Mouse (Mus musculus): ENCODE data around the gene Sh3pxd2a. TPM values are rescaled to one million over a fixed set of nuclear protein-coding genes. Genes with fewer than 3 reads are reported as not detected.
"Not testable (repeated sequence)": the region's sequence is repeated elsewhere in the genome, so short reads cannot be mapped to it uniquely, and the experiment has no call there.

Sh3pxd2a gene
- total RNA-seq, 1 experiment from 2014 or later: 2.1 TPM

DNA sequence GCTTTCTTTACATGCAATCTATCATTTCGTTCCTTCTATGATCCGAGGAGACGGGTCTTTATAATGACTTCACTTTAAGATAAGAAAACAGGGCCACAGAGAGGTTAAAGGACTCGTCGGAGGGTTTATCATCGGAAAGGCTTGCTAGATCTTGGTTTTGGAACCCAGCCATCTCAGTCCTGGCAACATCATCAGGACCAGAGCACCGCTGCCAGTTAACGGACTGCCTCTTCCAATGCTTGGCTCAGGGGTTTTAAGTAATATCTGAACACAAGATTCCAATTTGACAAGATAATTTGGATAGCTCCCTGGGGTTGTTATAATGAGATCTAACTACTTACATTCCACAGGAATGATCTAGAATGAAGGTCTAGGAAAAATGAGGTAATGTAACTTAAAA, 45.0 kb downstream of the Sh3pxd2a start:
- ATAC-seq (replicated peaks; ENCODE audit: low read depth, poor library complexity, severe bottlenecking): no peak

DNA sequence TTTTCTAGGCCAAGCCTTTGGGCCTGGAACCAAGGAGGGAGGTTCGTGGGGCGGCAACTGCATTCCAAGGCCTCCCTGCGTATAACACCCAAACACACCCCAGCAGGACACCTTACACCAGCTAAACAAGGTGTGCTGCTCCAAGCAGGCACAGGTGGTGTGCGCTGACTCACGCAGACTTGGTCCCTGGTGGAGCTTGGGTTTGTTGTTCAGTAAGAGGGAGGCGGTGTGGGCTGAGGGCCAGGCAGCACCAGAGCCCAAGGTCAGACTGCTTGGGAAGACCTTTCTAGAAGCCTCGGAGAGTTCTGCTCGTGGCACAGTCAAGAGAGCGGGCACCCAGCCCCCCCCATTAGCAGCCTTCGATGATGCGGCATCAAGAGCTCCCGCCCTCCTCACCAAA, 48.0 kb downstream of the Sh3pxd2a start:
- no peak for ATAC-seq (replicated peaks; ENCODE audit: low read depth, poor library complexity, severe bottlenecking)

DNA sequence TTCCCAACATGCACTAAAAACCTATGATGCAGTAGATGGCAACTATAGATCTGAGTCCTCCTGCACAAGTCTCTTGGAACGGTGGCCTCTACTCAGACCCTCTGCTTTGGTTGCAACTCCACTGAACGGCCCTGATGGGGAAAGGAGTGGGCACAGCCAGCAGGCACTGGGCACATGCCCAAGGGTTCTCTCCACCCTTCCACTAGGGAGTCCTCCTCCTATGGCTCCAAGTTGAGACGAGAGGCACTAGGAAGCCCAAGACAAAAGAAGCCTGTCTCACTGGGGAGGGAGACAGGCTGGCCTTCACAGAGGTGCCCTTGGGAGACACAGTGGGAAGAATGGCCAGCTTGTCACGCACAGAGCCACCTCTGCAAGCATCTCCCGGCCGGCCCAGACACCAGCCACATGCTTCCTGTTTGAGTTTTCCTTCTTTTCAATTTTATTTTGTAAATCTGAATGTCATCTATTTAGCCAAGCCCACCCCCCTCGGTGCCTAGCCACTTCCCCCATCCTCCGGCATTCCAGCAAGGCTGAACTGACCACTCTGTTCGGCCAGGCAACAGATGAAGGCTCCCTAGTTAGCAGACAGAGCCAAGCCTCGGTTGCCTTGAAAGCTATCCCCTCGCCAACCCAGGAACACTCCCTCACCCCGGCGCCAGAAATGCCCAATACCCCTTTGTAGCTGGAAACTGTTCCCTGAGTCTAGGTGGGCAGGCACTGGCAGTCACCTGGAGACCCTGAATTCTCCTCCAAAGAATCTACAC, 49.9 kb downstream of the Sh3pxd2a start:
- no peak for ATAC-seq (replicated peaks; ENCODE audit: low read depth, poor library complexity, severe bottlenecking)

DNA sequence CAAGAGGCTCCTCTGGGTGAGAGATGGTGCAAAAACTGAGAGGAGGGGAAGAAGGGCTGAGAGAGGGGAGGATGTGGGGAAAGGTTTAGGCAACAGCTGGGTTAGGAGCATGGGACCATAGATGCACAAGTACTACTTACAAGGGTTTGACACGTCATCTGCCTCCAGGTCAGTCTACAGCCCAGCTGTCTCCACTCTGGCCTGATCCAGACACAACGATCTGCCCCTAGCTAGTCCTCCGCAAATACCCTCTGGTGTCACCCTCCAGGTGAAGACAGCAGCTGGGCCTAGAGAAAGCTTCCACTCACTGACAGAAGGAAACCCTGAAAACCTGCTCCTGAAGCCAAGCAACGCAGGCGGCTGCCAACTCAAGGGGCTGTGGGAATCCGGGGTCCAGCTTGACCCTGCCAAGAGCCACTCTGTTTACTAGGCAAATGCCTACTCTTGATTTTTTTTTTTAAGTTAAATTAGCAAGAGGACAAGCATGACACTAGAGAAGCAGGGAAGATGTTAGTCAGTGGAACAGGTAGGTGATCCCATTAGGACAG, 50.7 kb downstream of the Sh3pxd2a start:
- no peak for ATAC-seq (replicated peaks; ENCODE audit: low read depth, poor library complexity, severe bottlenecking)

DNA sequence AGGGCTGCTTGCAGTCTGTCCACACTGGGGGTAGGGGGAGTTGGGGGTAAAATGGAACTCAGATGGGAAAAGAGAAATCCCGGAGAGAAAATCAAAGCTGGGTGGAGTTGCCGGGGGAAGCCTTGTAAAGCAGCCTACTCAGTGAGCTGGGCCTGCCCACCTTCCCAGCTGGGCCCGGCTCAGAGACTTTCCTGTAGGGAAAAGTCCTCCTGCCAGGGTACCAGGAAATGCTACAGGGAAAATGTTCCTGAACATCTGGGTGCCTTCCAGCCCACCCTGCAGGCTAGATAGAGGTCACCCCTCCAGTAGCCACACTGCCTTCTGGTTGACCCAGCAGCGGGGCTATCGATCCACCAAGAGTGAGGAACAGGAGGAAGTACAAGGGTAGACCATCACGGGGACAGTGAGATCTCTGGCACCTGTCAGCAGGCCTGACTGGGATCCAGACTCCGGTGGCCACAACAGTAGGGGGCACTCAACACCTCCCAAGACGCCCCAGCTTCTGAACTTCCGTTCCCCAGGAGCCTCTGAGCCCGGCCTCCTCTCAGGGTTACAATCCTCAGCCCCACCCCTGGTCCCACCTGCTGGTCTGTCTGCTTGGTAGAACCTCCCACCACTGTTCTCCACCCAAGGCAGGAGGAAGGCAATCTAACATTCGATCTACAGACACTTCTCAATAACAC, 51.5 kb downstream of the Sh3pxd2a start:
- no peak for ATAC-seq (replicated peaks; ENCODE audit: low read depth, poor library complexity, severe bottlenecking)

DNA sequence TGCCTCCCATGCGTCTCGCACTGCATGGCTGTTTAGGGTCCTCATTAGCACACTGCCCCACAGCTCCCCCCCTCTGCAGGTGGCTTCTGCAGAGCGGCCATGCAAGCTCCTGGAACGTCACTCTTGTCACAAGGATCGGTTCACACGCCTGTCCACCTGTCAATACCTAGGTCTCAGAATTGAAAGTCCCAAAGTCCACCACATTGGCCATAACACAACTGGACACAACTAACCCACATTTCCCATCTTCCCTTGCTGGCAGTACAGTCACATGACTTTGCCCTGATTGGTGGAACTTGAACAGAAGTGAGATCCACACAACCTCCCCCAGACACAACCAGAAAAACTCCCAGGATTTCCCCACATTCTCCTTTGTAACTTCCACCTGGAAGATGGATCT, 53.9 kb downstream of the Sh3pxd2a start:
- ATAC-seq (replicated peaks; ENCODE audit: low read depth, poor library complexity, severe bottlenecking): no peak

DNA sequence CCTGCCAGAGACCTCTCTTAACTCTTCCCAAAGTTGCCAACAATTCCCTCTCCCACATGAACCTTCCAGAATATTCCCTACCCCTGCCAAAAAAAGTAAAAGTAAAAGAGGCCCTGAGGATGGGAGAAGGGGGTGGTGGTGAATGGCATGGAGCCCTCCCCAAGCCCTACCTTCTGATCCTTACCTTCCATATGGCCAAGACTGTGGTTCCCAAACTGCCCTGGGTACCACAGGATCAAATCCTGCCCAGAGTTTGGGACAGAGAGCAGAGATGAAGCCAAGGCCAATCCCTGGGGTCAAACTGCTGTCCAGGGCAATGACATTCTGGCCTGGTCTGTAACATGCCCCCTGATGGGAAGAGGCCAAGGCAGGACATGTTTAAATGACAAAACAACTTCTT, 55.1 kb downstream of the Sh3pxd2a start:
- ATAC-seq (replicated peaks; ENCODE audit: low read depth, poor library complexity, severe bottlenecking): no peak

DNA sequence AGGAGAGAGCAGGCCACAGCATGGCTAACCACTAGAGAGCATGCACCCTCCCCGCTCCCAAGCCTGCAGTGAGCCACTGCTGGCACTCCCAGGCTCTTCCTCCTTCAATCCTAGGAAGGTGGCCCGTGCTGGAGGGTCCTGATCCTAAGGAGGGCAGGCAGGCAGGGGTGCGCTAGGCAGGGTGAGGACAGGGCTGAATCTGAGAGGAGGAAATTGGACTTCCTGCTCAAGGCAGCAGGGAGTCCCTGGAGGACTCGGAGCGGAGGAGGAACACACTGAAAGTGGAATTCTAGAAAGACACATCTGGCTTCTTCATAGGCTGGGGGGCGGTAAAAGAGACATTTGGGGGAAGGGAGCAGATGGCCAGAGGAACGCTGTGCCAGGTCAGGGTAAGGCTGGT, 55.5 kb downstream of the Sh3pxd2a start:
- ATAC-seq (replicated peaks; ENCODE audit: low read depth, poor library complexity, severe bottlenecking): no peak

DNA sequence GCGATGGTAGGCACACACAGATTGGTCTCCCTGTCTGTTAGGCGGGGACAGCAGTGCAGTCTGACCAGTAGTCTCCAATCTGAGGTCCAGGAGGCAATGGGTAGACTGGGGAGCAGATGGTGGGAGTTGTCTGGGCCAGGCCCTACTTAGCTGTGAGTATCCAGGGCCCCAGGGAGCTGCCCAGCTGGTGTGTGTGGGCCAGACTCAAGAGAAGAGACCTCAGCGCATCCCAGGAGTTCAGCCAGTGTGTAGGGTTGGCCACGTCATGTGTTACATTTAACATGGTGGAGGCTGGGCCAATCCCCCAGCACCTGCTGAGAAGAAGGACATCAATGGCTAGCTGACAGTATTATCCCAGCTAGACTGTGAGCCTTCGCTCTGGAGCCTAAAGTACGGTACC, 56.9 kb downstream of the Sh3pxd2a start:
- no peak for ATAC-seq (replicated peaks; ENCODE audit: low read depth, poor library complexity, severe bottlenecking)

DNA sequence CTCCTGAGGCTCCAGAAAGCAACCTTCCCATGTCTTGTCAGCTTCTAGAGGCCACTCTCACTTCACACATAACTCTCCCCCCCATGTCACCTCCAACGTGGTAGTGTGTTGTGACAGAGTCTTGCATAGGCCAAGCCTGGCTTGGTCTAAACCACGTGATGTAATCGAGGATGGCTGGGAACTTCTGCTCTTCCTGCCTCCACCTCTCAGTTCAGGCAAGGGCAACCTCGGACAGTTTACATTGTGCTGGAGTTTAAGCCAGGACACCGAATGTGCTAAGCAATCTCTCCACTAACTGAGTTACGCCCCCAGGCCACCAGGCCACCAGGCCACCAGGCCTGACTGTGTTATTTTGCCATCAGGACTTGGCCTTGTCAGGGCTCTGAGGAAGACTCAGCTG, 57.7 kb downstream of the Sh3pxd2a start:
- ATAC-seq (replicated peaks; ENCODE audit: low read depth, poor library complexity, severe bottlenecking): no peak

DNA sequence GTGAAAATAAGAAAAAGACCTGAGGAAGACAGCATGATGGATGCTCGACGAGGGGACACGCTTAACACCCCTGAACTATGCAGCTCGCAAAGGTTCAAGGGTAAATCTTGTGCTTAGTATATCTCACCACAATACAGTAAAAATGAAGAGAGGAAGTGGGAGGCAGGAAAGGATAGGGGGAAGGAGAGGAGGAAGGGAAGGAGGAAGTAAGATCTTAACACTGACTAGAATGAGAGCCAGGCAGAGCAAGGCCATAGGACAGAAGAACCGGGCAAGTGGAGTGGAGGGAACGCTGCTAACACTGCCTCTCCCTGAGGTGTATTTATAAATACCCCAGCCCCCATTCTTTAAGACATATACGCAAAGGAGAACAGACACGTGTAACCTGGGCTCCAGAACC, 58.7 kb downstream of the Sh3pxd2a start:
- ATAC-seq (replicated peaks; ENCODE audit: low read depth, poor library complexity, severe bottlenecking): no peak

DNA sequence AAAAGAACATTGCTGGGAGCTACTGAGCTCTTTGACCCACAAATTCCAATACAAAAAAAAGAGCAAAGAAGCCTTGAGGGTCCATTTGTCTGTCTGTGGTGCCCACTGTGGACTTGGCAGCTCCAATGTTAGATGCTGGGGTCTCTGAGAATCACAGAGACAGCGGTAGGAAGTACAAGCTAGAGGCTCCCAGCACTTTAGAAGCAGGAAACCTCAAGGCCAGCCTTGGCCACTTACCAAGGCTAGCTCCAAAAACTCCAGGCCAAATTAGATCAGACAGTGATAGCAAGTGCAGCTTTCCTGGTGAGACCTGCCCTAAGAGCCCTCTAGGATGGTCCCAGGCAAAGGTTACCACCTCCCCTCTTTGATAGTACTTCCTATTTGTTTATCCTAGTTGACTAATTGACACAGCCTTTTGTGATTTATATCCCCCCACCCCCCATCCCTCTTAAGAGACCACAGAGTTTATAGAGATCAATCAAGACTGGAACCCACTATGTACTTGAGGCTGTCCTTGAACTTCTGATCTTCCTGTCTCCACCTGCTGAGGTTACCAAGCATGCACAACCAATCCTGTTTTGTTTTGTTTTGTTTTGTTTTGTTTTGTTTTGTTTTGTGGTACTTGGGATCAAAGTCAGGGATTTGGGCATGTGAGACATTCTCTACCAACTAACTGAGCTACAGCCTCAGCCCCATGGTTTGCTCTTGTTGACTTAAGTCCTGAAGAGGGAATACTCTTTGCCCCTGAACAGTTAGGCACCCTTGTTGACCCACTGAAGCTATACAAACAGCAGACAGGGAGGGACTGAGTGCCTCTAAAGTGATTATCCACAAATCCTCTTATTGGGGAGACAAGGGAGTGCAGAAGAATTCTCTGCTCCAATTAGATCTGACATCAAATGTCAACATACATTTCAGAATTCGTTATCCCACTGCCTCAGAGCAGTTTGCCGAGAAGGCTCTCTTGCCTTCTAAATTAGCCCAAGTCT, 60.5 kb downstream of the Sh3pxd2a start:
- no peak for ATAC-seq (replicated peaks; ENCODE audit: low read depth, poor library complexity, severe bottlenecking)

DNA sequence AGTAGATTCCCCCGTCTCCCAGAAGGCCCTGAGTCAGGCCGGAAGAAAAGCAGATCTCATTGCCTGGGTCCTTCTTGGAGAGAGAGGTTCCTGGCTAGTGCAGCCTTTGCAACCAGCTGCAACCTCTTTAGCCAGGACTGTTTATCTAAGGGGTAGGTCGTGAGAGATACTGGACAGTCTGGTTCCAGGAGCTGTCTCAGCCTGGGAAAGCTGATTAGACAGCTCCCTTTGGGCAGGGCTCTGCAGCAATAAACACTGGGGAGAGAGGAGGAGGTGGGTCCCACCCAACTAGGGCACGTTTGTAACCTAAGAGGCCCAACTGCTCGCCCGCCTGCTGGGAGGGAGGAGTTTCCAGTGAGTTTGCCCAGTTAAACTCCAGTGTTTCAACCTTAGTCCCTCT, 61.2 kb downstream of the Sh3pxd2a start:
- peak; percentile 55; the same call in 1 of the 2 replicates for ATAC-seq (replicated peaks; ENCODE audit: low read depth, poor library complexity, severe bottlenecking)

DNA sequence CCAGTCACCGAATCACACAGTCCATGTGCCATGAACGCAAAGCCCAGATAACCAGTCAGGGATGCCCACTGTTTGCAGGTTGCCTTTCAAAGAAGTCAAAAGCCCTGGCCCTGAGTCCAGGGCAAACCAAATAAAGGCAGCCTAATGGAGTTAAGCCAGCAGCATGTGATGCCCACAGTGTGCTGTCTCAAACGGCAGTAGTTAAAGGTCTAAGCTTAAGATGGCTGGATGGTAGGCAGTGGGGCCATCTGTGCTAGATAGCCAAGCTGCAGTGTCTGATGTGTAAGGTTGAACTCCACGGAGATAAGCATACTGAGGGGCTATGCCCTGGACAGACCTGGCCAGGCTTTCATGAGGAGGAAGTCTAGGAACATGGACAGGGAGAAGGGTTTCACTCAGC, 61.7 kb downstream of the Sh3pxd2a start:
- ATAC-seq (replicated peaks; ENCODE audit: low read depth, poor library complexity, severe bottlenecking): no peak

DNA sequence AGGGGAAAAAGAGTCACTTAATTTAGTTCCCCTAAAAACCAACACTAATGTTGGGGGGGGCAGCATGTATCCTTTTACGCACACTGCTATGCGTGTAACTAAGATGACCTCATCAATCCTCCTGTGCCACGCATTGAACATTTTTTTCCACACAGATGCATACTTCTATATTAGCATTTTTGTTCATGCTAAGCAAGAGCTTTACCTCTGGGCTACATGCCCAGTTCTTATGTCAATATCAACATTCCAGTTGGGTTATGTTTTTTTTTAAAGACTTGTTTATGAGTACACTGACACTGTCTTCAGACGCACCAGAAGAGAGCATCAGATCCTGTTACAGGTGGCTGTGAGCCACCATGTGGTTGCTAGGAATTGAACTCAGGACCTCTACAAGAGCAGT, 64.5 kb downstream of the Sh3pxd2a start:
- no peak for ATAC-seq (replicated peaks; ENCODE audit: low read depth, poor library complexity, severe bottlenecking)

DNA sequence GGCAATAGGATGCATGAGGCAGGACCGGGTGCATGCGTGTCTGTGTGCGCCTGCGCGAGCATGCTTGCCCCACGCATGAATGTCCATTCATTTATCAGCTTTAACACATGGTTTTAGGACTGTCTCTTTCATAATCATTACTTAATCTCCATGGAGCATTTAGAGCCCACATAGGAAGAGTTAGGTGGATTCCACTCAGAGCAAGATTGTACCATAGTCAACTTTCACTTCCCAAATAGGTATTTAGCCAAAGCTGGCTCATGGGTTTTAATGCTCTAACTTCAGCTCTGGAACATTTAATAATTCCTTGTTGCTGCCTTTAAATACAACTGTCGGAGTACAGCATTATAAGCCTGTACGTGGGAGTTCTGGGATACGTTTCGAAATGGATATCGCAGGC, 65.2 kb downstream of the Sh3pxd2a start:
- ATAC-seq (replicated peaks; ENCODE audit: low read depth, poor library complexity, severe bottlenecking): 0 out of 2 replicates have a peak, but pooled peaks have one; percentile 6

DNA sequence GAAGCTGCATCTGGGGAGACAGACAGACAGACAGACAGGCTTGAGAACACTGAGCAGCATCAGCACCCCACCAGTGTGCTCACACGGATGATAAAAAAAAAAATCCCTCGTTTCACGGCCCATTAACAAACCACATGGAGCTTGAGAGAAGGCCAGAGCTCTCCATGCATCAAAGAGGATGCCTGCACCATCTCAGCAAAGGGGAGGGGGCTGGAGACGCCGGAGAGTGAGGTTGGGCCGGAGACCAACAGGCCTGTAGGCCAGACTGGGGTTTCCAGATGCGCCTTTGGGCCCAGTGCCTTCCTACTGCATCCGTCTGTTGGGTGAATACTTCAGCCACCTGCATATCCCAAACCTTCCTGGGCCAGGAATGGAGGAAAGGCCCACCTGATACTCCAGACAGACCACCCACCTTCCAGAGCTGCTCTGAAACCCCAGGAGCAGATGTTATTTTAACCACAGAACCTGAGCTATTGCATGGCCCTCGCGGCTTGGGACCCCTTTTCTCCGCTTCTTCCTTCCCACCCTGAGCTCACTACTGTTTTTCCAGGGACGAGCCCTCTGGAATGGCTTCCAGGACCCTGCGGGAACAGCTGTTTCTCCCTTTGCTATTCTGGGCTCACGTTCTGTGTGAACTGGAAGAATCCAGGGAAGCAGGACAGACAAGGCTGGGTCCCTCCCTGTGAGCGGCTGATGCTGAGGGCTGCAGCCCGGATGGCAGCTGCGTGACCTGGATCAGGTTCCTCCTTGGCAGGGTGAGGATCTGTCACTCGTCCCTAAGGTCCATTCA, 66.1 kb downstream of the Sh3pxd2a start:
- ATAC-seq (replicated peaks; ENCODE audit: low read depth, poor library complexity, severe bottlenecking): no peak

DNA sequence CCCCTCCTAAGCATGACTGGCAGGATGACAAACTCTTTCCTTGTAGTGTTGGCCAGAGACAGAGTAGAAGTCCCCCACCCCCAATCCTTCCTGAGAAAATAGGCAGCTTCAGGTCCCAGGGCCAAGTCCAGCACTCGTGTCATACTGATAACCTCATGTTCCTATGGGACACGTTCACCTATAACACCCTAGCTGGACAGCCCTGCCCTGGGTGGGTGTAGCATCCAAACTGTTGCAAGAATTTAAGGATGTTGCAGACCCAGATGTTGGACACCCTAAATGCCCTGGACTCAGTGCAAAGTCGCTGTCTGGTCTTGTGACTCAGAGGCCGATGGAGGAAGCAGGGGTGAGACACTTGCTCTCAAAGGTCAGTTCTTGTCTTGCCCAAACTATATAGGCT, 68.9 kb downstream of the Sh3pxd2a start:
- no peak for ATAC-seq (replicated peaks; ENCODE audit: low read depth, poor library complexity, severe bottlenecking)

DNA sequence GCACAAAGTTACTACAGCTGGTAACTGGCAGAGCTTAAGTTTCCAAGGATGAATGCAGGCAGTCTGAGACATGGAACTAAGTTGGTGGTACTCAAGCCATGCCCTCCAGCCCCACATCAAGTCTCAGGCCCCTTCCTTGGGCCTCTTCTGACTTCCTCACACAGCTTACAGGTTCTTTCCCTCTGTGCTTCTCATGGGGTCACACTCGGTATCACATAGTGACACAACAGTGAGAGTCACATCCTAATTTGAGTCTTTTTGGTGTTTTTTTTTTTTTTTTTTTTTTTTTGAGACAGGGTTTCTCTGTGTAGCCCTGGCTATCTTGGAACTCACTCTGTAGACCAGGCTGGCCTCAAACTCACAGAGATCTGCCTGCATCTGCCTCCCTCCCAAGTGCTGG, 69.4 kb downstream of the Sh3pxd2a start:
- not testable (repeated sequence) for ATAC-seq (replicated peaks; ENCODE audit: low read depth, poor library complexity, severe bottlenecking)

DNA sequence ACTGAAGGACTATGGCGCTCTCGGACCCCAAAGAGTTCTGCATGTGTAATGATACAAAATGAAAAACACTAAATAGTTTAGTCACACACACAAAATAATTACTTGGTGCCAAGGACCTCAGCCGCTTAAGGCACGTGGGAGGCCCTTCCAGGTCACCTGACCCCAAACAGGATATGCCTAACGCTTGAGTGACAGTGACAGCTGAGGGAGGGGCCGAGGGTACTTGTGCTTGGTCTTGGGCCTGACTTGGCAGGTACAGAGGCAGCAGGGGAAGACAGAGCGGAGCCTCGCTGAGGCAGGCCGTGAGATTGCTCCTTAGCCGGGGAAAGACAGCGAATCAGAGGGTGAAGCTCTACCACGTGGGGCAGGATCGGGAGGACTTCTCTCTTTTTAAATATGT, 73.3 kb downstream of the Sh3pxd2a start:
- ATAC-seq (replicated peaks; ENCODE audit: low read depth, poor library complexity, severe bottlenecking): no peak

Data from common myeloid progenitor, adult 5-6 weeks (primary cell).